Mouse (Mus musculus): ENCODE data around the gene Fam196b. TPM values are rescaled to one million over a fixed set of nuclear protein-coding genes. Genes with fewer than 3 reads are reported as not detected.

Gene Fam196b
- polyA plus RNA-seq, 1 experiment from 2014 or later = 0.33 TPM

DNA sequence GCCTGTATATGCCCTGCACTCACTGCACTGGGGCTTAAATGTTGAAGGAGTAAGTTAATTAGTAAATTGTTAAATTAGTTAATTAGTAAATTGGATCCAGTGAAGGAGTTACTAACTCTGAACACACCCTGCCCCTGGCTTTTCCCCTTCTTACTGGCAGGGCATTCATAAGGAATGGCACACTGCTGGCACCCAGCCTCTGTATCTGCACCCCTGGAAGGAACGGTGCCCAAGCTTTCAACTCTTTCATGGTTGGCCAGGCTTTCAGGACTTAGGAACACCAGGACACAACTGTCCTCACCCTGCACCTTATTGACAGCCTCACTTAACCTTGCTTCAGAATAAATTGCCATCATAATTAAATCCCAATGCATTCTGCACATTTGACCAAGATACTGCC is 109.9 kb downstream of the Fam196b start:
- H3K27ac ChIP-seq (replicated peaks) = no peak overlapping the region
- H3K9me3 ChIP-seq (replicated peaks) = no peaks in the 10 kb centered on the region
- H3K4me3 ChIP-seq = no peak overlapping the region
- 83% methylated on average over 1 of the region's 1 CpGs for WGBS
- H3K27me3 ChIP-seq (ENCODE audit: low read depth, poor library complexity, severe bottlenecking) = no peaks in the 10 kb centered on the region
- H3K36me3 ChIP-seq = no peaks in the 10 kb centered on the region
- peaks cover 5% of the 10 kb centered on the region for H3K4me1 ChIP-seq
- no peak for DNase-seq (ENCODE audit: low spot score)

DNA sequence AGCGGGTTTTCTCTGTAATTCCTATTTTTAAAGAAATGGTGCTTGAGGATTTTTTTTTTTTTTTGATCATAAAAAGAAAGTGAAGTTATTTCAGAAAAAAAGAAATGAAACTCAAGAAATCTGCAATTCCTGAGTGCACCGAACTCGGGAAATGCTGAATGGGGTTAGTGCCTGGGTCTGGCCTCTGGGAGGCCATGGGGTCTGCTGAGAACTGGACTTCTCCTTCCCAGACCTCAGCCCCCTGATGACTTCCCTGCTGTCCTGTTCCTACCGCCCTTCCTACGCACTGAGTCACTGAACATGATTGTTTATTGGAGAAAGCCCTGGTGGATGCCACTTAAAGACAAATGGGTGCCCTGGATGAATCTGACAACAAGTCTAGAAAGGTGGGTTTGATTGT is 112.6 kb downstream of the Fam196b start:
- Histone ChIP-seq H3K9me3 (replicated peaks) (no peaks in the 10 kb centered on the region), H3K27me3 (ENCODE audit: low read depth, poor library complexity, severe bottlenecking) (no peaks in the 10 kb centered on the region), H3K36me3 (no peaks in the 10 kb centered on the region), H3K4me1 (peaks cover 5% of the 10 kb centered on the region), H3K27ac (replicated peaks) (no peak overlapping the region), H3K4me3 (no peak overlapping the region)
- DNase-seq (ENCODE audit: low spot score) = no peak
- WGBS = 87% methylated on average over 5 of the region's 5 CpGs

DNA sequence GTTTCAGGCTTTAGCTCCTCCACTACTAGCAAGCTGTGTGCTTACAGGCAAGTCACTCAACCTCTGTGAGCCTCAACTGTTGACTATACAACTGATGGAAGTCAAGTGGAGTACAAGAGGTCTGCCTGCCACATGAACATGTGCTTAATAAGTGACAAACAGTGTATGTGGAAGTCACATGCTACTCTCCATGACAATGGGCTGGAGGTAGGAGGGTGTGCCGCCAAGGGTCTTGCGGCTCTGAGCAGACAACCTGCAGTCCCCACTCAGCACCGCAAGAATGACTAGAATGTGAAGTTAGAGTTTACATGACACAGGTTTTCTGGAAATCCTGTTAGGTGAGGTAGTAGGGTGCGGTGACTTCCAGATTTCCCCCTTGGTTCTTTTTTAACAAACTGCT is 116.3 kb downstream of the Fam196b start:
- 80% methylated on average over 4 of the region's 4 CpGs for WGBS
- DNase-seq (ENCODE audit: low spot score) = no peak
- H3K9me3 ChIP-seq (replicated peaks) = no peaks in the 10 kb centered on the region
- H3K4me3 ChIP-seq = no peak overlapping the region
- no peak overlapping the region for H3K27ac ChIP-seq (replicated peaks)
- H3K27me3 ChIP-seq (ENCODE audit: low read depth, poor library complexity, severe bottlenecking) = no peaks in the 10 kb centered on the region
- no peaks in the 10 kb centered on the region for H3K36me3 ChIP-seq
- peaks cover 5% of the 10 kb centered on the region for H3K4me1 ChIP-seq

DNA sequence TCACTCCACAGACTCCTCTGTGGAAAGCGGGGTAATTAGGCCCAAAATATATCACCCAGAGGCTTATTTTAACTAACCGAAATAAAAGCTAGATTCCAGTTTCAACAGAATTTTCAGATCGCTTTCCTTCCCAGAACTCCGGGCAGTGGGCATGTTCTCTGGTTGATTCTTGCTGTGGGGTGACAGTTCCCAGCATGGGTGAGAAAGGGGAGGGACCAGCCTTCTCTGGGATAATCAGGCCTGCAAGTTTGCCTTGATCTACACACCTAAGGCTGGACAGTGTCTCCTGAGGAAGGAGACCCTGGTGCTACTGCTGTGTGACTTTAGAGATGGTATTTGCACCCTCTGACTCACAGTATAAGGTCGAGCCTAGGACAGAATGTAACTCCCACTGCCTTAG is 116.7 kb downstream of the Fam196b start:
- Histone ChIP-seq H3K27ac (replicated peaks) (no peak overlapping the region), H3K27me3 (ENCODE audit: low read depth, poor library complexity, severe bottlenecking) (no peaks in the 10 kb centered on the region), H3K4me1 (peaks cover 5% of the 10 kb centered on the region), H3K36me3 (no peaks in the 10 kb centered on the region), H3K9me3 (replicated peaks) (no peaks in the 10 kb centered on the region), H3K4me3 (no peak overlapping the region)
- 73% methylated on average over 5 of the region's 5 CpGs for whole genome bisulfite sequencing
- DNase-seq (ENCODE audit: low spot score) = no peak

DNA sequence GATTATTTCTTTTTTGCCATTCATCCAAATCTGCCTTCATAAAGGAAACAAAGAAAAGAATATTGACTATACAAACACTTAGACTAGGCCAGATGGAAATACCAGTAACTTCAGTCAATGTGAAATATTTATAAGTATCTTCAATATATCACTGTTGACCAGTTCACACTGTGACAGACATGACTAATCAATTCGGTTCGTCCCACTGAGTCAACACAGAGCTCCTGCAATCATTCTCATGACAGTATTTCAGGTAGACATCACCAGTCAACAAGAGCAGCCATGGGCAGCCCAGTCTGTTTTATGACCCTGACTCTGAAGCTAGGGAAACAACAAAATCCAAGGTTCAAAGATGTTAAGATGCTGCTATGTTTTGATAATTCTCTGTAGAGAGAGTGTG is 117.4 kb downstream of the Fam196b start:
- H3K36me3 ChIP-seq = no peaks in the 10 kb centered on the region
- no peak for DNase-seq (ENCODE audit: low spot score)
- H3K4me3 ChIP-seq = no peak overlapping the region
- WGBS = 91% methylated on average over 2 of the region's 2 CpGs
- H3K27me3 ChIP-seq (ENCODE audit: low read depth, poor library complexity, severe bottlenecking) = no peaks in the 10 kb centered on the region
- no peak overlapping the region for H3K27ac ChIP-seq (replicated peaks)
- H3K4me1 ChIP-seq = peaks cover 5% of the 10 kb centered on the region
- H3K9me3 ChIP-seq (replicated peaks) = no peaks in the 10 kb centered on the region

DNA sequence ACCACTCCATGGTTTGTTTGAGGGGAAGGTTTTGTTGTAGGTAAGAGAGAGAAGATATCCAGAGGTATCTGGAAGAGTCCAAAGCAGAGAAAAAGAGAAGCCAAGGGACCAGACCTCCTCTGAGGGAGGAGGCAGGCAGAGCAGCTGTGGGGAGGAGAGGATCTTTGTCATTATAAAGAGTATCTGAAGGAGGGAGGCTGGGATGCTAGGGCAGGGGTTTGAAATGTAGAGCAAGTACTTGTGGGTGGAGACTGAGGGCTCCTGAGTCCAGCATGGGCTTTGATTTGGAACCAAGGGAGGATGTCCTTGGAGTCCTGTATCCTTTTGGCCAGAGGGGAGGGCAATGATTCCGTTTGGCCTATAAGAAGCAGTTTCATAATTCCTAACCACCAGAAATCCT is 122.8 kb downstream of the Fam196b start:
- H3K4me1 ChIP-seq = peaks cover 5% of the 10 kb centered on the region
- H3K9me3 ChIP-seq (replicated peaks) = no peaks in the 10 kb centered on the region
- 64% methylated on average over 1 of the region's 1 CpGs for WGBS
- H3K36me3 ChIP-seq = no peaks in the 10 kb centered on the region
- H3K27me3 ChIP-seq (ENCODE audit: low read depth, poor library complexity, severe bottlenecking) = no peaks in the 10 kb centered on the region
- DNase-seq (ENCODE audit: low spot score) = no peak
- H3K4me3 ChIP-seq = no peak overlapping the region
- no peak overlapping the region for H3K27ac ChIP-seq (replicated peaks)

DNA sequence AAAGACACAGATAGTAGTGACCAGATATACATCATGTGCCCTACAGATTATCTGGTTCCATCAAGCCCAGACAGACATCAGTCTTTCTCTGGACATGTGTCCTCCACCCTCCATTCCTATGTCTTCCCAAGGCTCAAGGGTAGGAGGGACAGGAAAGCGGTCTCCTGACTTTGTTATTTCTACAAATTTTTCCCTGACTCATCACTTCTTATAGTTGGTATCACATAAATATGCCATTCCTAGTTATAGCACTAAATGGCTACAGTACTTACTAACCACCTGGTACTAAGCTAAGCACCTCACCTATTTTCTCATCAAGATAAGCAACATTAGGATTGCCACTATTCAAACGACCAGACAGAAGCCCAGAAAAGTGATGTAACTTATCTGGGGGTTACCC is 123.8 kb downstream of the Fam196b start:
- Histone ChIP-seq H3K9me3 (replicated peaks) (no peaks in the 10 kb centered on the region), H3K36me3 (no peaks in the 10 kb centered on the region), H3K27me3 (ENCODE audit: low read depth, poor library complexity, severe bottlenecking) (no peaks in the 10 kb centered on the region), H3K27ac (replicated peaks) (no peak overlapping the region), H3K4me1 (no peaks in the 10 kb centered on the region), H3K4me3 (no peak overlapping the region)
- DNase-seq (ENCODE audit: low spot score) = no peak
- WGBS = 77% methylated on average over 2 of the region's 2 CpGs

DNA sequence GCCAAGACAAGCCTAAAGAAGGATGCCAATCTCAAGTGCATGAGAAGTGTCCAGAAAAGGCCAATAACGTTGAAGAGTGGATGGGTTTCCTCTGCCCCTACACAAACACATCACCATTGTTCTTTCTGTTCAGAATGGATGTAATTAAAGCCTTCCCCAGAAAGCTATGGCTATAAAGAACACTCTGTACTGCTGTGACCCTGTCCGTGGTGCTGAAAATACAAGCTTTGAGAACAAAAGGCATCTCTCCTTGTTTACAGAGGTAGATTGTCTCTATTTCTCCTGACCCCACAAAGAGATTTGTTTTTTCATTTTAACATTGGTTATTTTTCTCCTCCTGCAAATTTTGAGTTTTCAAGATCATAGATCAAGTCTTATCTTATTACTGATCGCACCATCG is 133.3 kb downstream of the Fam196b start:
- Histone ChIP-seq H3K9me3 (replicated peaks) (no peaks in the 10 kb centered on the region), H3K4me3 (no peak overlapping the region), H3K36me3 (no peaks in the 10 kb centered on the region), H3K27ac (replicated peaks) (no peak overlapping the region), H3K4me1 (no peaks in the 10 kb centered on the region), H3K27me3 (ENCODE audit: low read depth, poor library complexity, severe bottlenecking) (no peaks in the 10 kb centered on the region)
- DNase-seq (ENCODE audit: low spot score) = peak; percentile 23
- 45% methylated on average over 4 of the region's 4 CpGs for WGBS

DNA sequence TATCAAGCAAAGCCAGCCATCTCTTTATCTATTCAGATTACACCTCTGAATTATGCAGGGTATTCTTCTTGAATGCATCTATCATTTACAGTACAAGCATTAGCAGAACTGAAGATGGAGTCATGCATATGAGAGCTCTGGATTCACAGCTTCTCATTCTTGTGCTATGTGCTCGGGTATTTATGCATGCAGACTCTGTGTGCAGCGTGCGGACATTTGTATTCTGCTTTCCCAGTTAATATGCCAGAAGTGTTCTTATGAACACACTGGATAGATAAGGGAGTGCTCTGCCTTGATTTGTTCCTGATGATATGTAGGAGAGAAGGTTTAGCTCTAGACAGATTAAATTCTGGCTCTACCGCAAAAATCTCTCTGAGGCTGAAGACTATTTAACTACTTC is 135.3 kb downstream of the Fam196b start:
- no peaks in the 10 kb centered on the region for H3K9me3 ChIP-seq (replicated peaks)
- H3K4me3 ChIP-seq = no peak overlapping the region
- H3K27me3 ChIP-seq (ENCODE audit: low read depth, poor library complexity, severe bottlenecking) = no peaks in the 10 kb centered on the region
- no peaks in the 10 kb centered on the region for H3K36me3 ChIP-seq
- no peak for DNase-seq (ENCODE audit: low spot score)
- no peaks in the 10 kb centered on the region for H3K4me1 ChIP-seq
- no peak overlapping the region for H3K27ac ChIP-seq (replicated peaks)
- WGBS = 93% methylated on average over 4 of the region's 4 CpGs

DNA sequence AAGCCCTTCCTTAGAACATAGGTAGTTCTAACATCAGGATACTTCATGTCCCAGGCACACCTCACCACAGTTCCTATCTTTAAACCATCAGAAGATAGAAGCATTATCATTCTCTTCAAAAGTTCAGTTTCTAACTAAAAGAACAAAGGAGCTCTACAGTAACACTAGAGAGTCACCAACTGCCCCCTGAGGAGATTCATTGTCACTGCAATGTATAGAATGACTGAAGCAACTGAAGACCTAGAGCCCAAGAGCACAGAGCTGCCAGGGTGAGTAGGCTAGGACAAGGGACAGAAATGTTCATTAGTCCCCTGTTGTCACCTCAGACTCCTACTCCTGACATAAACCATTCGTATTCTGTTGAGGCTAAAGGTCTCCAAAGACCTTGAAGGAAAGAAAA is 152.4 kb downstream of the Fam196b start:
- H3K27me3 ChIP-seq (ENCODE audit: low read depth, poor library complexity, severe bottlenecking) = no peaks in the 10 kb centered on the region
- no peak overlapping the region for H3K4me3 ChIP-seq
- WGBS = 82% methylated on average over 1 of the region's 1 CpGs
- H3K9me3 ChIP-seq (replicated peaks) = no peaks in the 10 kb centered on the region
- no peak for DNase-seq (ENCODE audit: low spot score)
- no peaks in the 10 kb centered on the region for H3K36me3 ChIP-seq
- H3K4me1 ChIP-seq = no peaks in the 10 kb centered on the region
- H3K27ac ChIP-seq (replicated peaks) = no peak overlapping the region

DNA sequence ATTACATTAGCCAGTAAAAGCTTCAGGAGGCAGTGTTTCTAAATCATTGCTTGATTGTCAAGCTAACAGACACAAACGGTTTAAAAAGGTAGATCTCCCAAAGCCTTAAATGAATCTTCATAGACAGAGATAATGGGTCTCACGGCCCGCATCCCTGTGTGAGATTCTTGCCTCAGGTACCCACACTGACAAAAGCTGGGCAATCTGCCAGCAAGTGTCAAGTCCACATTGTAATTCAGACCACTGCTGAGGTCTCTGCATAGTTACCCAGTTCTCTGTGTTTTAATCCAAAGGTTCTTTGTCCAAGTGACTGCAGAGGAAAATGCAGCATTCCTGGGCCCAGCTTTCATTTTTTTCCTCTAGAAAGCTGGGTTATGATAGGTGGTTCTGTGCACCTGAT is 153.9 kb downstream of the Fam196b start:
- H3K4me3 ChIP-seq = no peak overlapping the region
- H3K4me1 ChIP-seq = no peaks in the 10 kb centered on the region
- no peaks in the 10 kb centered on the region for H3K9me3 ChIP-seq (replicated peaks)
- no peaks in the 10 kb centered on the region for H3K36me3 ChIP-seq
- H3K27ac ChIP-seq (replicated peaks) = no peak overlapping the region
- WGBS = 83% methylated on average over 3 of the region's 3 CpGs
- no peaks in the 10 kb centered on the region for H3K27me3 ChIP-seq (ENCODE audit: low read depth, poor library complexity, severe bottlenecking)
- DNase-seq (ENCODE audit: low spot score) = no peak

DNA sequence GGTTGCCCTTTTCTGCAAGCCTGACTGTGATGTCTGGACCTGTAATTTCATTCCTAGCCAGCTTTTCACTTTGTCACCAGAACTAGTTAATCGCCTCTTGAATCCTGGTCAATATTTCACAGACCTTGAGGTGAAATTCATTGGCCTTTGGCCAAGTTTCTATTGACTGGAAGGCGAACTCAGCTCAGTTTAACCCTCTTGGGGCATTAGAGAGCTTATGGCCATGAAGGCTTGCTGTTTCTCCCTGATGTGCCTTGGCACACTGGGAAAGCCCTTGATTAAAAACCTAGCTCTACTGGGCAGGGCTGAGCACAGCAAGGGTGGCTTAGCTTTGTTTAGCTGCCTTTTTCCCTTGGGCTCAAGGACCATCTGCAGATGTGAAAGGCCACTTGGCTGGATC is 155.2 kb downstream of the Fam196b start:
- Histone ChIP-seq H3K4me3 (no peak overlapping the region), H3K4me1 (no peaks in the 10 kb centered on the region), H3K27ac (replicated peaks) (no peak overlapping the region), H3K27me3 (ENCODE audit: low read depth, poor library complexity, severe bottlenecking) (no peaks in the 10 kb centered on the region), H3K36me3 (no peaks in the 10 kb centered on the region), H3K9me3 (replicated peaks) (no peaks in the 10 kb centered on the region)
- DNase-seq (ENCODE audit: low spot score) = no peak
- WGBS = 83% methylated on average over 2 of the region's 2 CpGs
